Mouse (Mus musculus) embryo, embryonic 9.5 days (tissue): Measurements from ENCODE around the gene Drap1.
A peak's percentile ranks its signal among the peaks of the same experiment; 100 is the strongest.

Source experiments
- DNase-seq: peaks from one replicate; pipeline ENCODE4 v3.0.0-alpha.2; 2017; ENCODE audit errors: extremely low spot score

Gene Drap1

GRCm38 (mm10) chr19:5448354-5449150, 23.8 kb upstream of the Drap1 start:
- no peak for DNase-seq

DNA sequence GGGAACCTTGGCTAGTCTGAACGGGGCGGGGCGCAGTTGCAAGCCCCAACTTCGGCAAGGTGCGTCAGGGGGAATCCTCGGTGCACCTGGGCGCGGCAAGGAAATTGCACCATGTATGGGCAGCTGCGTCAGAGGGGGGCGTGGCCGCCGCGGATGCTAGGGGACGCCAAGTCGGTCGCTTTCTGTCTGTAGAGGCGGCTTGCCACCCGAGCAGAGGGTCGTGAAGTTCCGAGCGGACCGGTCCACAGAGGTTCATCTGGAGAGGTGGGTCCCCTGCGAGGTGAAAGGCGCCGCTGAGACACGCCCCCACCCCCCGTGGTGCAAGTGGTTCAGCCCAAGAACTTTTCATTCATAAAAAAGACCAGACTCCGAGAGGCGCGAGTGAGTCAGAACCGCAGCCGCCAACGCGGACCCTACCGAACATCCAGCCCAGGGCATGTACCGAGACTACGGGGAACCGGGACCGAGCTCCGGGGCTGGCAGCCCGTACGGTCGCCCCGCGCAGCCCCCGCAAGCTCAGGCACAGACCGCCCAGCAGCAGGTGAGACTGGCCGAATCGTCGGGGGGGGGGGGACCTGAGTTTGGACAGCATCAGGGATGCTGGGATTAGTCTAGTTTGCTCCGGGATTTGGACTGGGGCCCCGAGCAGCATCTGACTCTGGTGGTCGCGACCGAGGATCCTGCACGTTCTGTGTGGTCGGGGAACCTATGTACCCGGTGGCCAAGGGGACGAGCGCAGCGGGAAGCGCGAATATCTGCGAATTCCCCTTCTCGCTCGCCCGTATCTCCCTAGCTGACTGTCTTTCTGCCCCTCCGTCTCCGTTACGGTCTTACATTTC, 23.0 kb upstream of the Drap1 start, which contains the start of gene Fosl1:
Gene Fosl1, plus strand, starts transcription at position 33 of the 839 bp plus-strand sequence.
- DNase-seq, result peak; percentile 66

DNA sequence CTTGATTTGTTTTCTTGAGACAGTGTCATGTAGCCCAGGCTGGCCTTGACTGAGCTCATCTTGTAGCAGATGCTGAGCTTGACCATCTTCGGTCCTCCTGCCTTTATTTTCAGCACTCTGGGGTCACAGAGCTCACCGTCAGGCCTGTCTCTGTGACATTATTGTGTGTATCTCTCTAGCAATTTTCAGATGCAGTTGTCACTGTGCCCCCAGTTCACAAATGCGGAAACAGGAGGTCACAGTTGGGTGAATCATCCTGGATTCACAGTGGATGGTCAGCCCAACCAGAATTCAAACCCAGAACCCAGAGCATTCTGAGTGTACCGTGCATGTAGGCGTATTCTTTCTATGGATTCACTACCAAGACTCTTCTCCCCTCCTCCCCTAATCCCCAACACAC, 21.0 kb upstream of the Drap1 start:
- no peak for DNase-seq

DNA sequence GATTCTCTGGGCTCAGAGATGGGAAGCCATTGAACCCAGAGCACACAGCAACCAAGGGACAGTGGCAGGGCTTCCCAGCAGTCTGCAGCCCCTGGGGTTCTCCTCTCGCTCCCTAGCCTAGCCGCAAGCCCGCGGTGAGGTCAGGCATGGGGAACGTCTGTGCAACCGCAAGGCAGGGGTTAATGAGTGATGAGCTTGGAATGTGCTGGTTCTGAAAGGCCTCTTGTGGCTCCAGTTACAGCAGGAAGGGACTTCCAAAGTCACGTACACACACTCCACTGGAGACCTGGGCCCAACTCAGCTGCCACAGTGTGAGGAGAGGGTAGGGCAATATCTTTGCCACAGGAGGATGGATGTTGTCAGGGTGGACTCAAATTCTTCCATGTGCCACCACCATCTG, 20.2 kb upstream of the Drap1 start:
- DNase-seq, result no peak

DNA sequence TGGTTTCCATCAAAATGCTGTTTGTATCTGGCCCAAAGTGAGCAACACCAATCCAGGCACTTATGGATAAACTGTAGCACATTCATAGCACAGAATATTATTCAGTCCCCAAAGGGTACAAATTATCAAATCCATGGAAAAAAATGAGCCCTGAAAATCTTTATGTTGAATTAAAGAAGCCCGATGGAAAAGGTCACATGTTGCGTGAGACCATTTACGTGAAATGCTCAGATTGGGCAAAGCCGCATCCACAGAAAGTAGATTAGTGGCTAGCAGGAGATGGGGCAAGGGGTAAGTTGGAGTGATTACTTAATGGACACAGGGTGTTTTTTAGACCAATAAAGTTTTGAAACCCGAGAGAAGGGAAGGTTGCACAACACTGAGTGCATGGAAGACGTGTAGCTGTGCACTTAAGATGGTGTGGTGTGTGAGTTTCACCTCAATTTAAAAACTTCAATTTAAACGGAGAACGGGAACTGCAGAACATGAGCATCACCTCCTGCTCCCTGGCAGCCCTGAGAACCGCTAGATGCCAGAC, 19.7 kb upstream of the Drap1 start:
- no peak for DNase-seq

- DNase-seq, result no peak
Measured at GRCm38 (mm10) chr19:5433951-5434350, 9.2 kb upstream of the Drap1 start.

DNA sequence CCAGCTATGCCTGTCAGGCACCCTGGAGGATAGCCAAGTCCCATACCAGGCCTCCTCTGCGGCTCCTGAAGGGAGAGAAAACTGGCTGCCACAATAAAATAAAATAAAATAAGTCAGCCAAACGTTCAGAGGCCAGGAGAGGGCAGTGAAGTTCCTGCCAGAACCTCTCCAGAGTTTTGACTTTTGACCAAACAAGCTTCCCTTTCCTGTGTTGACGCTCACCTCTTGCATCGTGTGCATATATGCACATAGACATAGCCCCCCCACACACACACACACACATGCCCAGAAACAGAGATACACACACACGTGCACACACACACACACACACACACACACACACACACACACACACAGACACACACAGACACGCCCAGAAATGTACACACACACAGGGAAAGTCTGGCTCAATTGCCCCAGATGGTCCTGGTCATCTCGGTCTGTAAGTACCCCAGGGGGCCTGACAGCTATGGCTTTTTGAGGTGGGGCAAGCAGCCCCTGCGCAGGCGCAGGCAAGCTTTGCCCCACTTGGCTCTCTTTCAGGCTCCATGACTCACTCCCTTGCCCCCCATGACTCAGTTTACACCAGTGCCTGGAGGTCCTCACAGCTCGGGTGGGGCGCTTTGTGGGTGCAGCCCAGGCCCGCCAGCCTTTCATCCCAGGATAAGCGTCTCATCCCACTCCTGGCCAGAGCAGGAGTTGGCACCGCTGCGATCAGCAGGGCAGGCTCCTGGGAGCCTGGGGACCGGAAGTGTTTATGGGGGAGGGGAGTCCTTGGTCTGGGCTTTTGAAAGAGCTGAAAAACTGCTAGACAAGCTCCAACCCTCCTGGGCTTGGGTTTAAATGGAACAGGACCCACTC, 8.4 kb upstream of the Drap1 start:
- peak; percentile 52 for DNase-seq

DNA sequence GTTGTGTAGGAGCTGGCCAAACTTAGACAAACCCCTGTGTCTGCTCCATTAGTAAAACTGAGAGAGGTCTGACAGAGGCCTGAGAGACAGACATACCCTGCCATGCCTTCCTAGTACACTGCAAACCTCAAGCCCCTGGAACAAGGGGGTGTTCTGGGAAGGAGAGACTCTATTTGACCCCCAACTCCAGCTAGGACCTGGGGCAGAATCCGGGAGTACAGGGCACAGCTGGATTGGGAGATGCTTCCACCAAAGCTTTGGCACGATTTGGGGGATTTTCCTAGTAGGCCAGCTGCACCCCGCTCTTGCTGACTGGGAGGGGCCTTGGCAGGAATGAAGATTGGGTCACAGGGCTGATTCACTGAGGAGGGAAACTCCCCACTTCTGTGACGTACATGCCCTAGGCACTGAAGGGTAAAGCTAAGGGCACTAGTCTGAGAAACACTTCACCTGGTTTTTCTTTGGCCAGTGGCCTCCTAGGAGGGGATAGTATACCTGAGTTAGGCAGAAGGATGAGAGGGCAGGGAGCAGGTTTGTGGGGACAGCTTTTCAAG, 7.2 kb upstream of the Drap1 start:
- DNase-seq, result no peak

DNA sequence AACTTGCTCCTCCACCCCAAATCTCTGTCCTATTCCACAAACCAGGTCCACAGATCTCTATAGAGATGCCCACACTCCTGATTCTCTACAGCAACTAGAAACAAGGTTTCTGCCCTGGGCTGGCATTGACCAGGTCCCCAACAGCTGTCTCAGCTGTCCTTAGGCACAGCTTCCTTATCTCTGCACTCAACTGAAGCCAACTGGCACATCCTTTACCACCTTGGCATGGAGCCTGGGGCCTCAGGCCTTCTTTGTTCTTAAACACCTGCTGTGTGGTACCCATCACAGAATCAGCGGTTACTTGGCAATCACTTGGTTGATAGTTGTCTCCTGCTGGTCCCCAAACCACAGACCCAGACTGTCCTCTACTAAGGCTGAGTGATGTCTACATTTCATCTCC, 5.6 kb upstream of the Drap1 start:
- DNase-seq, result no peak

DNA sequence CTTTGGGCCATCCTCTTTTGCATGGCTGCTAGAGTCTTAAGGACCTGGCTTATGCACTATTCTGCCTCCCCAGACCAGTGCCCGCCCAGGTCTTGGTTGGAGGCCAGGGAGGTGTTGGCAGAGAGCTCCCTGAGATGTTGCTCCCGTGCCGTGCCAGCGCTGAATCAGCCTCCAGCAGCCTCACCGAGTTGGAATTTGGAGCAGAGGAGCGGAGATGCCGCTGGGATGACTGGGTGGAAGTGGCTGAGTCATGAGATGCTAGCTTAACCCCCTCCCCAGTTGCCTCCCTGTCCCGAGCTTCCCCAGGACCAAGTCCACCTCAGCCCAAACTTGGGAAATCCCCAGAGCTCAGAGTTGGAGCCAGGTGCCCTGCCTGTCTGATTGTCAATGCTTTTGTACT, 5.0 kb upstream of the Drap1 start:
- DNase-seq, result no peak

DNA sequence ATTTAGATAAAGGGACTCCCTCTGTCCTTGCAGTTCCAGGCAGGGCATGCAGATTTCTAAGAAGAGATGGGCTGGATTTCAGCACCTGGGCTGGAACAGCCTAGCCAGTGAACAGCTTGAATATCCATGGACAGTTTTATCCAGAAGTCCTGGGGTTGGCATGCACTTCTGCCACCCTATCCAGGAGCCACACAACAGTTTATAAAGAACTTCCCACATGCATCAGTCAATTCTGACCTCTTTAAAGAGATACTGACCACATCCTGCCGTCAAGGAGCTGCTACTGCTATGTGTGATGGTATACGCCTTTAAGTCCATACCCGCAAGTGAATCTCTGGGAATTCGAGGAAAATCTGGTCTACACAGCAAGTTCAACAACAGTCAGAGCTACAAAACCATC, 4.4 kb upstream of the Drap1 start:
- DNase-seq, result no peak

GRCm38 (mm10) chr19:5428083-5428482, 3.3 kb upstream of the Drap1 start:
- DNase-seq, result no peak

DNA sequence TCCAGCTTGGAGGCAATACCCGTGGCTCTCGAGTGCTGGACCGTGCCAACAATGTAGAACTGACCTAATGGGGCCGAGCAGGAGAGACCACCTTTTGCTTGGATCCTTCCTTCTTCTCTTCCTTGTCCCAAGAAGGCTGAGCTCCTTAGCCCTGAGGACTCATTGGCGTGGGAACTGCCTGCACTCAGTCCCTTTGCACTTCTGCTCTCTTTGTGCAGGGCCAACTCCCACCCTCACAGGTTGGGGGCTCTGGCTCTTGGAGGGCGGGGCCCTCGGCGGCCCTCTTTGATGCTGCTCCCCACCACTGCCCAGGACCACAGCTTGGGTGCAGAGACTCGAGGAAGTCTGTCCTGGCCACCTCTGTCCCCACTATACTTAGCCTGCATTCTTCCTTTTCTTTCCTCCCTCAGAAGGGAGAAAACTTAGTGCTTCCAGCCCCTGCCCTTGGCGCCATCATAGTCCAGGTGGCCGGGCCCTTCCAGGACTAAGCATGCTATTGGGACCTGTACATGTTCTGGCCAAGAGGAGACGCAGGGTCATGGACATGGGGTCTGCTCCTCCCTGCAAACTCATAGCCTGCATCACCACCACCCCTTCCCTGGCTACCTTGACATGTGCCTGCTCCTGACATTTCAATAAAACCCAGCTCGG, 2.0 kb upstream of the Drap1 start:
- DNase-seq, result no peak

GRCm38 (mm10) chr19:5425906-5426565, 1.3 kb upstream of the Drap1 start:
- DNase-seq, result no peak

GRCm38 (mm10) chr19:5424092-5424781, 542 bp downstream of the Drap1 start:
- DNase-seq, result no peak

DNA sequence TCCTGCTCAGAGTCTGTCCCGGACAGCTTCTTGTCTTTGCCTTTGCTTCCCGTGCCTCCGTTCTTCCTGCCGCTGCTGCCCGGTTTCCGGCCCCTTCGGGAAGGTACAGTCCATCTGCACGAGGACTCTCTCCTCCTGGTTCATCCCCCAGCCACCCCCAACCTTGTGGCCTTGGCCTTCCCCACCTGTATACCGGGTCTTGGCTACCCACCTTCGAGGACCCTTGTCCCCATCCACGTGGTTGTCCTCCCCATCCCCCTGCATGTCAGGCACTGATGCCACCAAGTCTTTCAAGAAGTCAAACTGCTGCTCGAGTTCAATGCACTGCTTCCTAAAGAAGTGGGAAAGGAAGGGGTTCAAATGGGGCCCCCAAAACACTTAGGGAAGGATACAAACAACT, 1.2 kb downstream of the Drap1 start:
- DNase-seq, result no peak

DNA sequence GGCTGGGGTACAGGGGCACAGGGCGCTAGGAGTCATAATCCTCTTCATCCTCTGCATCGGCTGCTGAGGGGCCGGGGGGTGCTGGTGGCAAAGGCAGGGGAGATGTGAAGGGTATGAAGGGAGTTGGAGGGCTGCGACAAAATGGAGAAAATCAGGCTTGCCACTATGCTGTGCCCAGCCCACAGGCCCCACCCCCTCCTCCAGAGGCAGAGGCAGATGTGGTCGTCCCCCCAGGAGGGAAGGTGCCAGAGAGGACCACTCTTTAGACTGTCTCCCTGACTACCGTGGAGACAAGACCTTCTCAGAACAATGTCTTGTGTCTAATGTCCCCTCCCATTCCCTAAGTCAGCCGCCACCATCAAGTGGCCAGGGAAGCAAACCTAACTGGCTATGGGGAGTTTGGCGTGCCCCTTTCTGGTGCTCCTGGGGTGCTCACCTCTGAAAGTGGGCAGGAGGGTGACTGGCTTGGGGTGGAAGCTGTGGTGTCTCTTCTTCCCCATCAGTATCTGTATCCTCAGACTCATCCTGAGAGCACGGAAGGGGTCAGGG, 1.8 kb downstream of the Drap1 start:
- no peak for DNase-seq

DNA sequence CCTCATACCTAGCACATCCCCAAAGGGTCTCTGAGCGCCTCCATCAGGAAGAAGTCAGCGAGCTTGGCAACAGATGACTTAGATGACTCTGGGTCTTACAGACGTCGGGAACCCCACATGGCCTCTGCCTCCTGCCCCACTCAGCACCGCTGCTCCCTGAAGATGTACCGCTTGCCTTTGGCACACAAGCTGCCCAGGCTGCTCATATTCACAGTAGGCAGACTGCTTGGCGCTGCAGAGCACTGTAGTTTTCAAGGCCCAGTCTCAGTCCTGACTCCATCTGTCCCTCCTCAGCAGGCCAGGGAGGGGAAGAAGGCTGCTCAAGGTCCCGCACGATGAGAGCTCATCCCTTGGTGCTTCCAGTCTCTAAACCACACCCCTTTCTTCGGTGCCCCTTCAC, 2.5 kb downstream of the Drap1 start:
- DNase-seq, result no peak

DNA sequence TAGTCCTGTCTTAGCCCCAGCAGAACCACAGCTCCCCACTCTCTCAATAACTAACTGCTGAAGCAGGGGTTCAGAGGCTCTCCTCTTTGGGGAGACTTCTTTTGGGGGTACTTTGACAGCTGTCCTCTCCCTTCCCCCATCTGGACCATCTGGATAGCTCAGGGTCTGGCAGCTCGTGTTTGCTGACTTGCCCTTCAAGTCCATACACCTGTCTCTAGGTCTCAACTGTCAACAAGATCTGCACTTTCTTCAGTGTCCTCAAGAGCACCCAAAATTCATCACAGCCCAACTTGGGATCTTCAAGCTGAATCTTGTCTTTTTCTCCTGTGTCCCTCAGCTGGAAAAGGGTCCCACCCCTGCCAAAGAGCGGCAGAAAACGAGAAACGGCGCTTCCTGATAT, 3.0 kb downstream of the Drap1 start:
- no peak for DNase-seq

DNA sequence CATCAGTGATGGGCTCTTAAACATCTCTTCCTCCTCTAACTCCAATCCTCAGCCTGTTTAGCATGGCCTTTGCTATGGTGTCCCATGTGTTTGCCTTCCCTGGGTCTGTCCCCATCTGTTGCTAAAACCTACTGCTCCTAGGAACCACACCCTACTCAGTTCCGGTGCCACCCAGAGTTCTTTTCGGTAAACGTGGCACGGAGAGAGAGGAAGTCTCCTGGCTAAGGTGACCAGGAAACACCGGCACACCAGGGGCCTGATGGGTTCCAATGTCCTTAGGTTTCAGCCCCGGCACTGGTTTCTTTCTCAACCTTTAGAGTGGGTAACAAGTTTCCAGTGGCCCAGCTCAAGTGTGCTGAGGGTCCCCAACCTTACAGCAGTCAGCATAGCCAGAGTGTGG, 4.2 kb downstream of the Drap1 start:
- DNase-seq, result no peak
